Mouse (Mus musculus) embryonic facial prominence, embryonic 14.5 days (tissue): ENCODE results near the gene Gm9972. TPM values are rescaled to one million over a fixed set of nuclear protein-coding genes. Genes with fewer than 3 reads are reported as not detected.

Experiments
- ATAC-seq: fragments of 200-750 bp; cut with Nextera tagmentation; 2 replicates; pipeline ENCODE4 v1.8.0; 2017; ENCODE audit warnings: low read depth, moderate number of reproducible peaks, moderate TSS enrichment
- DNase-seq: peaks from one replicate; pipeline ENCODE4 v3.0.0-alpha.2; 2015; ENCODE audit warnings: low spot score
- H3K27ac ChIP-seq: fragments of 300-500 bp; sonication (generic); replicated peaks from 2 replicates; pipeline ENCODE4 v1.5.1; 2014; ENCODE audit warnings: low read depth, mild to moderate bottlenecking, low read length, moderate library complexity
- H3K27me3 ChIP-seq: fragments of 300-500 bp; sonication (generic); replicated peaks from 2 replicates; pipeline ENCODE4 v1.6.1; 2014; ENCODE audit warnings: low read length; ENCODE audit not compliant: control insufficient read depth, insufficient read depth
- H3K36me3 ChIP-seq: fragments of 300-500 bp; sonication (generic); 2 replicates; pipeline ENCODE4 v1.6.1; 2014; ENCODE audit warnings: low read length, mixed read lengths; ENCODE audit not compliant: control insufficient read depth, insufficient read depth
- H3K4me1 ChIP-seq: fragments of 300-500 bp; sonication (generic); 2 replicates; pipeline ENCODE4 v1.6.1; 2014; ENCODE audit warnings: antibody characterized with exemption, low read length; ENCODE audit not compliant: control insufficient read depth, insufficient read depth
- H3K4me2 ChIP-seq: fragments of 300-500 bp; sonication (generic); 2 replicates; pipeline ENCODE4 v1.6.1; 2014; ENCODE audit warnings: low read depth, mild to moderate bottlenecking, low read length, moderate library complexity, mixed read lengths
- H3K4me3 ChIP-seq: fragments of 300-500 bp; sonication (generic); 2 replicates; pipeline ENCODE4 v1.5.1; 2014; ENCODE audit warnings: low read depth, mild to moderate bottlenecking, low read length
- H3K9ac ChIP-seq: fragments of 300-500 bp; sonication (generic); 2 replicates; pipeline ENCODE4 v1.6.1; 2014; ENCODE audit warnings: low read depth, mild to moderate bottlenecking, low read length, moderate library complexity, mixed read lengths
- H3K9me3 ChIP-seq: fragments of 300-500 bp; sonication (generic); 2 replicates; pipeline ENCODE4 v1.6.1; 2016; ENCODE audit warnings: low read length; ENCODE audit not compliant: control insufficient read depth
- WGBS: fragments of 180-500 bp; shearing (Covaris S2); extraction: QIAGEN DNeasy Blood & Tissue Kit; methylation state at CpG from one replicate; pipeline ENCODE4 v1.1.7; 2014; 5-methylcytosine and 5-hydroxymethylcytosine counted together
- polyA plus RNA-seq: library from polyadenylated mRNA; unstranded; fragments of >200 nt; fragmentation: Nextera tagmentation; extraction: Ambion mirVana; gene quantifications from 2 replicates; pipeline ENCODE4 v1.2.1, GENCODE M21; 2014

Gm9972 gene
- not detected in 2 replicates for polyA plus RNA-seq

GRCm38 (mm10) chr11:43035446-43035845 lies at the start of gene Gm9972:
Gene Gm9972, plus strand, starts transcription at chr11:43035746.
- ATAC-seq (no peak), DNase-seq (no peak)
- H3K27me3 ChIP-seq = no peaks in the 10 kb centered on the region
- no peak within 1 kb of the TSS for H3K4me3 ChIP-seq
- no peak within 1 kb of the TSS for H3K4me2 ChIP-seq
- no peaks in the 10 kb centered on the region for H3K4me1 ChIP-seq
- no peaks in the 10 kb centered on the region for H3K9me3 ChIP-seq
- no peaks in the 10 kb centered on the region for H3K36me3 ChIP-seq
- no peak within 1 kb of the TSS for H3K27ac ChIP-seq
- no peak within 1 kb of the TSS for H3K9ac ChIP-seq

DNA sequence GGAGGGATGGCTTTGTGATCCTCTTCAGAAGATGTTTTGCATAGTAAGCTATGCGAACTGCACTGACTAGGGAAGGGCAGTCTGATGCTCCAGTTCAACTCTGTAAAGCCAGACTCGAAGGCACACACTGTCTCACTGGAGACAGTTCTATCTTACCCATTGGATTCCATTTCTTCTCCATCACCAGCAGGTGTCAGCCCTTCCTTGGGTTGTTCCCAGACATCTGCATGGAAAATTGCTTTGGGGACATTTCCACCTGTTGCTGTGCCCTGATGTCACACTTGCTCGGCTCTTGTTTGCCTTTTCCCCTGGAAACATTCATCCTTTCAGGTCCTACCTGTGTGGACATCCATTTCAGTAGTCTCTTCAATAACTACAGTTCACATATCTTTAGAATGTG lies 36.4 kb upstream of the Gm9972 start:
- 43% methylated on average over 3 of the region's 3 CpGs for WGBS

GRCm38 (mm10) chr11:43011941-43012340 lies 23.6 kb upstream of the Gm9972 start:
- Histone ChIP-seq H3K4me2 (no peak overlapping the region), H3K36me3 (no peaks in the 10 kb centered on the region), H3K4me3 (no peak overlapping the region), H3K9me3 (no peaks in the 10 kb centered on the region), H3K9ac (no peak overlapping the region), H3K27me3 (no peaks in the 10 kb centered on the region), H3K4me1 (no peaks in the 10 kb centered on the region), H3K27ac (no peak overlapping the region)
- ATAC-seq (peak; percentile 47; the same call in 1 of the 2 replicates), DNase-seq (peak; percentile 11)
- 44% methylated on average over 2 of the region's 2 CpGs for WGBS

More for the DNA sequence above, 36.4 kb upstream of the Gm9972 start:
- Histone ChIP-seq H3K4me3 (no peak overlapping the region), H3K27ac (no peak overlapping the region), H3K36me3 (no peaks in the 10 kb centered on the region), H3K9me3 (no peaks in the 10 kb centered on the region), H3K4me2 (no peak overlapping the region), H3K27me3 (no peaks in the 10 kb centered on the region), H3K4me1 (no peaks in the 10 kb centered on the region), H3K9ac (no peak overlapping the region)
- ATAC-seq (no peak), DNase-seq (peak; percentile 34)

DNA sequence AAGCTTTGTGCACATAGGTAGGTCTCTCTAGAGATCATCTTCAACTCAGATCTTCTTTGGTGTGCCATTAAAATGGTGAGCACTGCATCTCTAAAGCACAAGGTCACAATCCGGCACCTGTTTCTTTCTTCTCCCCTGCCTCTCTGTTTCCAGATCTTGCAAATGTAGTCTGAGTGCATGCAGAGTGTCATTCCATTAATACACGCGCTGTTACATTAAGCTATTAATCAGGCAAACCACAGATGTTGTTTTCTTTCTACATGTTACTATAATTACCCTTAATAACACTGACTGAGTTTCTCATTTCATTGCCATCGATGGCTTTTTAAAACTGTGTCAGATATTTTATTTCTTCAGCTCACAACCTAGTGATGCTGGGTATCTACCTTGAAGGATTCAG lies 22.6 kb upstream of the Gm9972 start:
- 67% methylated on average over 4 of the region's 4 CpGs for WGBS

GRCm38 (mm10) chr11:43023109-43023688 lies 12.3 kb upstream of the Gm9972 start:
- no peak overlapping the region for H3K4me3 ChIP-seq
- no peak for DNase-seq
- H3K9ac ChIP-seq = no peak overlapping the region
- no peak overlapping the region for H3K27ac ChIP-seq
- no peak for ATAC-seq
- no peaks in the 10 kb centered on the region for H3K9me3 ChIP-seq
- no peak overlapping the region for H3K4me2 ChIP-seq
- no peaks in the 10 kb centered on the region for H3K36me3 ChIP-seq
- no peaks in the 10 kb centered on the region for H3K4me1 ChIP-seq
- no peaks in the 10 kb centered on the region for H3K27me3 ChIP-seq

More for the DNA sequence above, 22.6 kb upstream of the Gm9972 start:
- ATAC-seq (no peak), DNase-seq (no peak)
- Histone ChIP-seq H3K4me1 (no peaks in the 10 kb centered on the region), H3K27ac (no peak overlapping the region; the same call in 1 of the 2 replicates), H3K4me2 (no peak overlapping the region), H3K36me3 (no peaks in the 10 kb centered on the region), H3K9me3 (no peaks in the 10 kb centered on the region), H3K9ac (no peak overlapping the region), H3K27me3 (no peaks in the 10 kb centered on the region), H3K4me3 (no peak overlapping the region)

GRCm38 (mm10) chr11:43029813-43030212 lies 5.7 kb upstream of the Gm9972 start:
- Histone ChIP-seq H3K36me3 (no peaks in the 10 kb centered on the region), H3K4me2 (no peak overlapping the region), H3K4me3 (no peak overlapping the region), H3K9me3 (no peaks in the 10 kb centered on the region), H3K27me3 (no peaks in the 10 kb centered on the region), H3K9ac (no peak overlapping the region), H3K27ac (no peak overlapping the region), H3K4me1 (no peaks in the 10 kb centered on the region)
- ATAC-seq = no peak
- DNase-seq = no peak
- WGBS = 62% methylated on average over 1 of the region's 1 CpGs

- WGBS = 76% methylated on average over 4 of the region's 4 CpGs
- DNase-seq = no peak
- no peaks in the 10 kb centered on the region for H3K4me1 ChIP-seq
Measured at GRCm38 (mm10) chr11:43032141-43032540, 3.4 kb upstream of the Gm9972 start.

GRCm38 (mm10) chr11:43045871-43046548 lies 10.5 kb downstream of the Gm9972 start:
- Histone ChIP-seq H3K9ac (no peak overlapping the region), H3K4me3 (no peak overlapping the region), H3K36me3 (no peaks in the 10 kb centered on the region), H3K27me3 (no peaks in the 10 kb centered on the region), H3K4me1 (no peaks in the 10 kb centered on the region), H3K9me3 (no peaks in the 10 kb centered on the region), H3K4me2 (no peak overlapping the region), H3K27ac (no peak overlapping the region)
- WGBS = 95% methylated on average over 3 of the region's 3 CpGs
- ATAC-seq (no peak), DNase-seq (no peak)

More at GRCm38 (mm10) chr11:43032141-43032540, 3.4 kb upstream of the Gm9972 start:
- Histone ChIP-seq H3K27me3 (no peaks in the 10 kb centered on the region), H3K4me3 (no peak overlapping the region), H3K4me2 (no peak overlapping the region), H3K36me3 (no peaks in the 10 kb centered on the region), H3K9me3 (no peaks in the 10 kb centered on the region), H3K27ac (no peak overlapping the region), H3K9ac (no peak overlapping the region)
- no peak for ATAC-seq

DNA sequence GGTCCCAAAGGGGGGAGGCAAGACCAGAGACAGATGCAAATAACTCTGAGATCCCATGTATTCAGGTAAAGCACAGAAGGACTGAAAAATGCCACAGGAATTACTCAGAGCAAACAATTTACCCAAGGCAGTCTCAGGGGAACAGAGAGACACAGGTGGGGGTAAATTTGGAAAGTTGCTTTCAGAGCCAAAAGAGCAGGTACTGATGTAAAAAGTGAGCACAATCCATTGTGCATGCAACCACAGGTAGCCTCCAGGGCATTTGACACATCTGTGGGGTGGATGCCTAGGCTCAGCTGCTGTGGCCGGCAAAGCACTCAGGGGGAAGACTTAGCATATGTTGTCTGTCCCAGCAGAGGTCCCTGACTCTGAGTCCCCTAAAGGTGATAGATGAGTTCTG lies 13.8 kb downstream of the Gm9972 start:
- H3K9me3 ChIP-seq = no peaks in the 10 kb centered on the region
- DNase-seq (no peak), ATAC-seq (no peak)
- H3K36me3 ChIP-seq = no peaks in the 10 kb centered on the region
- H3K9ac ChIP-seq = no peak overlapping the region
- H3K27ac ChIP-seq = no peak overlapping the region
- H3K4me3 ChIP-seq = no peak overlapping the region
- H3K4me2 ChIP-seq = no peak overlapping the region
- no peaks in the 10 kb centered on the region for H3K27me3 ChIP-seq
- H3K4me1 ChIP-seq = no peaks in the 10 kb centered on the region
- 43% methylated on average over 1 of the region's 1 CpGs for WGBS
